Mouse (Mus musculus) cerebellum, adult 2 months (tissue): ENCODE data around the gene Pde6b.

Experiments
- CTCF ChIP-seq: fragments of 200-500 bp; IDR thresholded peaks from 2 replicates; pipeline ENCODE4 v1.5.1; 2011; ENCODE audit warnings: low read depth, mild to moderate bottlenecking, control low read depth, low read length, moderate library complexity, borderline replicate concordance; ENCODE audit not compliant: insufficient read depth
- POLR2A ChIP-seq: fragments of 200-500 bp; IDR thresholded peaks from 2 replicates; pipeline ENCODE4 v1.6.1; 2011; ENCODE audit warnings: low read length, control low read depth, borderline replicate concordance; ENCODE audit not compliant: insufficient read depth

DNA sequence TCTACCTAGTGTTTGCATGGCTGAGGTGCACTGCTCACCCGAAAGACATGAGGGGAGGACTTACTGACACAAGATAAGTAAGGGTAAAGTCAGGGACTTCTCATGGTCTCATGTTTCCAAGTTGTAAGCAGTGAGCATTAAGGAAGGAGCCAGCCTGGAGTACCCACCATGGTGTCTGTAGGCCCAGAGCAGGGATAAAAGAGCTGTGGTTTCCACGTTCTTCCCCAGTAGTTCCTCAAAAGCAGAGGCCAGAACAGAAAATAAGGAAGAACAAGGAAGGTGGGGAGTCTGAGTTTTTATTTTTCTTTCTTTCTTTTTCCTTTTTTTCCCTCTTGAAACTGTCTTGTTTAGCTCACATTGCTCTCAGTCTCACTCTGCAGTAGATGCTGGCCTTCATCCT is 26.5 kb downstream of the Pde6b start:
- no peak for TF ChIP-seq POLR2A
- no peak for TF ChIP-seq CTCF
